Mouse (Mus musculus) heart, embryonic 11.5 days (tissue): ENCODE measurements around the gene Cracr2b. TPM values are rescaled to one million over a fixed set of nuclear protein-coding genes. Genes with fewer than 3 reads are reported as not detected.

ENCODE experiments used
- ATAC-seq: fragments of 200-750 bp; cut with Nextera tagmentation; replicated peaks from 2 replicates; pipeline ENCODE4 v1.8.0; 2017; ENCODE audit warnings: moderate library complexity; ENCODE audit not compliant: insufficient number of reproducible peaks, low FRiP score, low TSS enrichment
- H3K27ac ChIP-seq: fragments of 300-500 bp; sonication (generic); 2 replicates; pipeline ENCODE4 v1.5.1; 2014; ENCODE audit warnings: mild to moderate bottlenecking, low read depth, low read length
- H3K27me3 ChIP-seq: fragments of 300-500 bp; sonication (generic); 2 replicates; pipeline ENCODE4 v1.6.1; 2014; ENCODE audit warnings: mild to moderate bottlenecking, low read length, mixed read lengths; ENCODE audit not compliant: control insufficient read depth, insufficient read depth
- H3K36me3 ChIP-seq: fragments of 300-500 bp; sonication (generic); 2 replicates; pipeline ENCODE4 v1.6.1; 2014; ENCODE audit warnings: mild to moderate bottlenecking, low read length, moderate library complexity, mixed read lengths; ENCODE audit not compliant: control insufficient read depth, insufficient read depth
- H3K4me1 ChIP-seq: fragments of 300-500 bp; sonication (generic); 2 replicates; pipeline ENCODE4 v1.6.1; 2014; ENCODE audit warnings: low read length; ENCODE audit not compliant: control insufficient read depth, insufficient read depth
- H3K4me2 ChIP-seq: fragments of 300-500 bp; sonication (generic); 2 replicates; pipeline ENCODE4 v1.6.1; 2014; ENCODE audit warnings: mild to moderate bottlenecking, moderate library complexity
- H3K4me3 ChIP-seq: fragments of 300-500 bp; sonication (generic); 2 replicates; pipeline ENCODE4 v1.5.1; 2014; ENCODE audit warnings: low read depth, low read length
- H3K9ac ChIP-seq: fragments of 300-500 bp; sonication (generic); 2 replicates; pipeline ENCODE4 v1.6.1; 2014; ENCODE audit warnings: mild to moderate bottlenecking, low read depth, low read length, moderate library complexity
- H3K9me3 ChIP-seq: fragments of 300-500 bp; sonication (generic); replicated peaks from 2 replicates; pipeline ENCODE4 v1.6.1; 2016; ENCODE audit warnings: low read length; ENCODE audit not compliant: control insufficient read depth
- WGBS: fragments of 180-500 bp; shearing (Covaris S2); extraction: QIAGEN DNeasy Blood & Tissue Kit; methylation state at CpG from one replicate; pipeline ENCODE4 v1.1.7; 2014; ENCODE audit not compliant: insufficient replicate concordance; 5-methylcytosine and 5-hydroxymethylcytosine counted together
- polyA plus RNA-seq: library from polyadenylated mRNA; unstranded; fragments of >200 nt; fragmentation: Nextera tagmentation; extraction: Ambion mirVana; gene quantifications from 2 replicates; pipeline ENCODE4 v1.2.1, GENCODE M21; 2014

The Cracr2b gene
- polyA plus RNA-seq, 1 experiment from 2014 or later = 14.3 TPM

GRCm38 (mm10) chr7:141436523-141436892 is 24.4 kb upstream of the Cracr2b start:
- peaks cover 10% of the 10 kb centered on the region; the same call in 1 of the 2 replicates for H3K36me3 ChIP-seq
- H3K4me3 ChIP-seq = peak overlapping the region; percentile 66
- 71% methylated on average over 2 of the region's 2 CpGs for WGBS
- ATAC-seq = no peak
- H3K9ac ChIP-seq = peak overlapping the region; percentile 76
- no peaks in the 10 kb centered on the region for H3K27me3 ChIP-seq
- H3K27ac ChIP-seq = no peak overlapping the region
- H3K9me3 ChIP-seq = no peaks in the 10 kb centered on the region
- H3K4me2 ChIP-seq = peak overlapping the region; percentile 95
- peaks cover 32% of the 10 kb centered on the region for H3K4me1 ChIP-seq

- Histone ChIP-seq H3K4me1 (peaks cover 36% of the 10 kb centered on the region), H3K4me3 (peak within 1 kb of the TSS; percentile 66), H3K27ac (peak within 1 kb of the TSS; percentile 24; the same call in 1 of the 2 replicates), H3K9me3 (no peaks in the 10 kb centered on the region), H3K27me3 (no peaks in the 10 kb centered on the region), H3K4me2 (peak within 1 kb of the TSS; percentile 95), H3K36me3 (peaks cover 6% of the 10 kb centered on the region; the same call in 1 of the 2 replicates), H3K9ac (peak within 1 kb of the TSS; percentile 76)
- ATAC-seq = peak; percentile 74
- WGBS = 6% methylated on average over 53 of the region's 53 CpGs
These were observed 23.4 kb upstream of the Cracr2b start, which contains the start of gene Slc25a22 for GRCm38 (mm10) chr7:141437178-141438120. Gene Slc25a22 (minus strand): TSS chr7:141437892.

- Histone ChIP-seq H3K4me2 (no peak overlapping the region), H3K9ac (no peak overlapping the region), H3K4me1 (peaks cover 45% of the 10 kb centered on the region), H3K9me3 (no peaks in the 10 kb centered on the region), H3K27ac (no peak overlapping the region), H3K27me3 (no peaks in the 10 kb centered on the region), H3K36me3 (peaks cover 6% of the 10 kb centered on the region; the same call in 1 of the 2 replicates), H3K4me3 (no peak overlapping the region)
- no peak for ATAC-seq
- WGBS = 89% methylated on average over 12 of the region's 12 CpGs
These were observed 22.5 kb upstream of the Cracr2b start for GRCm38 (mm10) chr7:141438201-141438968.

GRCm38 (mm10) chr7:141439140-141439679 is 21.7 kb upstream of the Cracr2b start:
- WGBS = 93% methylated on average over 10 of the region's 10 CpGs
- no peak overlapping the region for H3K4me3 ChIP-seq
- no peaks in the 10 kb centered on the region for H3K9me3 ChIP-seq
- no peaks in the 10 kb centered on the region for H3K27me3 ChIP-seq
- H3K9ac ChIP-seq = no peak overlapping the region
- H3K36me3 ChIP-seq = peaks cover 6% of the 10 kb centered on the region; the same call in 1 of the 2 replicates
- H3K27ac ChIP-seq = no peak overlapping the region
- ATAC-seq = no peak
- H3K4me2 ChIP-seq = no peak overlapping the region
- peaks cover 44% of the 10 kb centered on the region for H3K4me1 ChIP-seq

- Histone ChIP-seq H3K4me3 (no peak overlapping the region), H3K9me3 (no peaks in the 10 kb centered on the region), H3K4me2 (no peak overlapping the region), H3K27me3 (no peaks in the 10 kb centered on the region), H3K27ac (no peak overlapping the region), H3K36me3 (peaks cover 6% of the 10 kb centered on the region; the same call in 1 of the 2 replicates), H3K9ac (no peak overlapping the region), H3K4me1 (peaks cover 38% of the 10 kb centered on the region)
- WGBS = 95% methylated on average over 11 of the region's 11 CpGs
- no peak for ATAC-seq
These were observed 21.1 kb upstream of the Cracr2b start for GRCm38 (mm10) chr7:141439811-141440210.

- Histone ChIP-seq H3K27ac (no peak overlapping the region), H3K4me1 (peaks cover 33% of the 10 kb centered on the region), H3K4me2 (no peak overlapping the region), H3K9ac (no peak overlapping the region), H3K4me3 (no peak overlapping the region), H3K36me3 (peaks cover 6% of the 10 kb centered on the region; the same call in 1 of the 2 replicates), H3K27me3 (no peaks in the 10 kb centered on the region), H3K9me3 (no peaks in the 10 kb centered on the region)
- no peak for ATAC-seq
- 35% methylated on average over 6 of the region's 6 CpGs for WGBS
These were observed 20.3 kb upstream of the Cracr2b start for GRCm38 (mm10) chr7:141440613-141441012.

GRCm38 (mm10) chr7:141441460-141441859 is 19.4 kb upstream of the Cracr2b start:
- H3K27ac ChIP-seq = no peak overlapping the region
- ATAC-seq = no peak
- 91% methylated on average over 9 of the region's 9 CpGs for WGBS
- H3K4me2 ChIP-seq = no peak overlapping the region; the same call in 1 of the 2 replicates
- H3K4me1 ChIP-seq = peaks cover 30% of the 10 kb centered on the region
- H3K27me3 ChIP-seq = no peaks in the 10 kb centered on the region
- H3K36me3 ChIP-seq = peaks cover 6% of the 10 kb centered on the region; the same call in 1 of the 2 replicates
- no peak overlapping the region for H3K4me3 ChIP-seq
- H3K9me3 ChIP-seq = no peaks in the 10 kb centered on the region
- H3K9ac ChIP-seq = no peak overlapping the region

GRCm38 (mm10) chr7:141442199-141442598 is 18.7 kb upstream of the Cracr2b start:
- peaks cover 25% of the 10 kb centered on the region for H3K4me1 ChIP-seq
- peaks cover 6% of the 10 kb centered on the region; the same call in 1 of the 2 replicates for H3K36me3 ChIP-seq
- H3K9ac ChIP-seq = peak overlapping the region; percentile 77
- no peak for ATAC-seq
- WGBS = 90% methylated on average over 13 of the region's 13 CpGs
- H3K4me2 ChIP-seq = peak overlapping the region; percentile 99
- H3K27ac ChIP-seq = no peak overlapping the region
- no peaks in the 10 kb centered on the region for H3K27me3 ChIP-seq
- no peaks in the 10 kb centered on the region for H3K9me3 ChIP-seq
- peak overlapping the region; percentile 48 for H3K4me3 ChIP-seq
